Mouse (Mus musculus): ENCODE measurements at regions not wholly inside any gene's neighbourhood (a gene's known extent, or its start where the extent isn't known, plus 50 kb on each side); places are given as distances from the start of the nearest gene placed in this dataset.
"Not testable (repeated sequence)": the region's sequence is repeated elsewhere in the genome, so short reads cannot be mapped to it uniquely, and the experiment has no call there.

GRCm38 (mm10) chr14:24386756-24387155 is 93.7 kb downstream of the E330034G19Rik start:
- DNase-seq (ENCODE audit: extremely low spot score in 1 of 2, low spot score in 2 of 2), result not testable (repeated sequence)
- intact Hi-C loops (cut with DNase I), result loop anchor here (5.0 kb wide), 1 partner anchor 56 kb away; no protein-coding TSS in a partner anchor

- intact Hi-C loops (cut with DNase I); DNase-seq (ENCODE audit: extremely low spot score in 1 of 2, low spot score in 2 of 2): not testable (repeated sequence)
Observed at GRCm38 (mm10) chr14:24391841-24392240, 95.0 kb downstream of the Polr3a start.
